Mouse (Mus musculus) hindbrain, embryonic 16.5 days (tissue): ENCODE measurements around the gene Mccc2. TPM values are rescaled to one million over a fixed set of nuclear protein-coding genes. Genes with fewer than 3 reads are reported as not detected.
A peak's percentile ranks its signal among the peaks of the same experiment; 100 is the strongest.

Source experiments
- ATAC-seq: fragments of 200-750 bp; cut with Nextera tagmentation; 2 replicates; pipeline ENCODE4 v1.8.0; 2017; ENCODE audit warnings: moderate TSS enrichment, moderate library complexity
- H3K27ac ChIP-seq: fragments of 300-500 bp; sonication (generic); 2 replicates; pipeline ENCODE4 v1.5.1; 2014; ENCODE audit warnings: low read depth, mild to moderate bottlenecking, control low read depth, low read length, moderate library complexity
- H3K27me3 ChIP-seq: fragments of 300-500 bp; sonication (generic); replicated peaks from 2 replicates; pipeline ENCODE4 v1.6.1; 2014; ENCODE audit warnings: low read length; ENCODE audit not compliant: control insufficient read depth, insufficient read depth
- H3K36me3 ChIP-seq: fragments of 300-500 bp; sonication (generic); 2 replicates; pipeline ENCODE4 v1.6.1; 2014; ENCODE audit warnings: mild to moderate bottlenecking, low read length, moderate library complexity, mixed read lengths; ENCODE audit not compliant: control insufficient read depth, insufficient read depth
- H3K4me1 ChIP-seq: fragments of 300-500 bp; sonication (generic); 2 replicates; pipeline ENCODE4 v1.6.1; 2014; ENCODE audit warnings: low read depth, low read length; ENCODE audit not compliant: control insufficient read depth, insufficient read depth
- H3K4me2 ChIP-seq: fragments of 300-500 bp; sonication (generic); 2 replicates; pipeline ENCODE4 v1.6.1; 2014; ENCODE audit warnings: mild to moderate bottlenecking, low read length, control low read depth, moderate library complexity
- H3K4me3 ChIP-seq: fragments of 300-500 bp; sonication (generic); 2 replicates; pipeline ENCODE4 v1.5.1; 2014; ENCODE audit warnings: mild to moderate bottlenecking, low read length, control low read depth, moderate library complexity
- H3K9ac ChIP-seq: fragments of 300-500 bp; sonication (generic); 2 replicates; pipeline ENCODE4 v1.6.1; 2014; ENCODE audit warnings: low read depth, mild to moderate bottlenecking, control low read depth, low read length, moderate library complexity
- H3K9me3 ChIP-seq: fragments of 300-500 bp; sonication (generic); 2 replicates; pipeline ENCODE4 v1.6.1; 2014; ENCODE audit warnings: mild to moderate bottlenecking, low read length, moderate library complexity; ENCODE audit not compliant: control insufficient read depth
- WGBS: fragments of 180-500 bp; shearing (Covaris S2); extraction: QIAGEN DNeasy Blood & Tissue Kit; methylation state at CpG from one replicate; pipeline ENCODE4 v1.1.7; 2014; 5-methylcytosine and 5-hydroxymethylcytosine counted together
- polyA plus RNA-seq: library from polyadenylated mRNA; unstranded; fragments of >200 nt; fragmentation: Nextera tagmentation; extraction: Ambion mirVana; gene quantifications from 2 replicates; pipeline ENCODE4 v1.2.1, GENCODE M21; 2015

Mccc2 gene
- polyA plus RNA-seq, 1 experiment from 2014 or later, result 41.8 TPM

GRCm38 (mm10) chr13:99954902-99955590 lies 60.4 kb downstream of the Mccc2 start:
- 91% methylated on average over 5 of the region's 5 CpGs for WGBS
- no peak overlapping the region for H3K4me2 ChIP-seq
- H3K27me3 ChIP-seq, result no peaks in the 10 kb centered on the region
- no peaks in the 10 kb centered on the region for H3K9me3 ChIP-seq
- no peak overlapping the region for H3K4me3 ChIP-seq
- H3K9ac ChIP-seq, result no peak overlapping the region
- H3K4me1 ChIP-seq, result no peaks in the 10 kb centered on the region
- no peak overlapping the region for H3K27ac ChIP-seq
- H3K36me3 ChIP-seq, result peaks cover 18% of the 10 kb centered on the region
- no peak for ATAC-seq

DNA sequence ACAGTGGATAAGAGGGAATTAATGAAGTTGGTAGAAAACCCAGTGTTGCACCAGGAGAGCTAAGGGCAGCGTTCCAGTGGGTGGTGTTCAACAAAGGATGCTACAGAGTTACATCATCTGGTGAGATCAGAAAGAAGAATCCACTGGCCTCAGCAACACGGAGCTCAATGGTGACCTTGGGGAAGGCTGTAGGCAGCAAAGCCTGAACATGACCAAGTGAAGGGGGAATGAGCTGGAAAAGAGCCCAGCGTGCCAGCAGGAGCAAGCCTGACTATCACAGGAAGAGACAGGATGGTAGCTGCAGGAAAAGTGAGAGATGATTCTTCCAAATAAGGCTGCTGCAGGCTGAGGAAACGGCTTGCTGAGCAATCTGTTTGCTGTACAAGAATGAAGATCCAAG lies 68.0 kb downstream of the Mccc2 start:
- H3K9me3 ChIP-seq, result no peaks in the 10 kb centered on the region
- no peak for ATAC-seq
- H3K9ac ChIP-seq, result no peak overlapping the region
- WGBS, result 77% methylated on average over 4 of the region's 4 CpGs
- H3K36me3 ChIP-seq, result peaks cover 4% of the 10 kb centered on the region; the same call in 1 of the 2 replicates
- H3K4me3 ChIP-seq, result no peak overlapping the region
- H3K27ac ChIP-seq, result 0 out of 2 replicates have a peak overlapping the region, but pooled peaks have one; percentile 17
- no peaks in the 10 kb centered on the region for H3K27me3 ChIP-seq
- no peaks in the 10 kb centered on the region for H3K4me1 ChIP-seq
- no peak overlapping the region for H3K4me2 ChIP-seq

DNA sequence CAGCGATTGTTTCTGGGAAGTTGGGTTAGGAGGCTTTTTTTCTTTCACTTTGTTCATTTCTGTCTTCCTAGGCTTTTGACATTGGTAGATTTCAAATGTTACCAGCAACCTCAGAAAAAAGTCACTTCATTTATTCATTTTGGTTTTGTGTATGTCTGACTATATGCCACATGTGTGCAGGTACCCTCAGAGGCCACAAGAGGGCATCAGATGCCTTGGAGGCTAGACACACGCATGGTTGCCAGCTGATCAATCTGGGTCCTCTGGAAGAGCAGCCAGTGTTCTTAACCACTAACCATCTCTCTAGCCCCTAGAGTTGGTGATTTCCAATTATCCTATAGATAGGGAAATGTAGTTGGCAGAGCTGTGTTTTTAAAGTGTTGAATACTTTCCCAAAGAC lies 71.9 kb downstream of the Mccc2 start:
- no peaks in the 10 kb centered on the region; the same call in 1 of the 2 replicates for H3K36me3 ChIP-seq
- H3K9ac ChIP-seq, result no peak overlapping the region
- H3K4me2 ChIP-seq, result no peak overlapping the region
- no peak overlapping the region for H3K4me3 ChIP-seq
- ATAC-seq, result no peak
- H3K4me1 ChIP-seq, result peaks cover 10% of the 10 kb centered on the region
- H3K27me3 ChIP-seq, result no peaks in the 10 kb centered on the region
- no peaks in the 10 kb centered on the region for H3K9me3 ChIP-seq
- WGBS, result 93% methylated on average over 2 of the region's 2 CpGs
- no peak overlapping the region for H3K27ac ChIP-seq

DNA sequence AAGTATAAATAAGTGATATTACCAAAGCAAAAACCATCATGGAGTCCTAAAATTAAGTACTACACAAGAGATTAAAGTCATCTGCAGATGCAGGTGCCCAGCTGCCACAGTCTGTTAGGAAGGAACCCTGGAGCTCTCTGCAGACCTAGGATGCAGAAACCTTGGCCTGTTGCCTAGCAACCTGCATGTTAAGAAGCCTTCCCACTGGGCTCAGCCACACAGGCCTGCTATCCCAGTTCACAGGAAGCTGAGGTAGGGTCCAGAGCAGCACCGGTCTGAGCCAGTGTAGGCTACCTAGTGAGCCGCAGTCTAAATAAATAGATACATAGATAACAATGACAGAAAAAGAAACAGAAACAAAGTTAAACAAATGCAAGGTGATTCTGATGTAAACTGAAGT lies 74.8 kb downstream of the Mccc2 start:
- Histone ChIP-seq H3K27ac (no peak overlapping the region), H3K36me3 (no peaks in the 10 kb centered on the region), H3K27me3 (no peaks in the 10 kb centered on the region), H3K4me3 (no peak overlapping the region), H3K4me1 (peaks cover 14% of the 10 kb centered on the region), H3K9ac (no peak overlapping the region), H3K9me3 (no peaks in the 10 kb centered on the region), H3K4me2 (no peak overlapping the region)
- WGBS, result 18% methylated on average over 2 of the region's 2 CpGs
- peak; percentile 86 for ATAC-seq

GRCm38 (mm10) chr13:99939320-99939671 lies 76.1 kb downstream of the Mccc2 start:
- Histone ChIP-seq H3K9me3 (no peaks in the 10 kb centered on the region), H3K27ac (0 out of 2 replicates have a peak overlapping the region, but pooled peaks have one; percentile 1), H3K36me3 (no peaks in the 10 kb centered on the region), H3K4me1 (peaks cover 14% of the 10 kb centered on the region), H3K4me3 (no peak overlapping the region), H3K27me3 (no peaks in the 10 kb centered on the region), H3K9ac (no peak overlapping the region), H3K4me2 (no peak overlapping the region)
- WGBS, result 40% methylated on average over 8 of the region's 8 CpGs
- ATAC-seq, result no peak

DNA sequence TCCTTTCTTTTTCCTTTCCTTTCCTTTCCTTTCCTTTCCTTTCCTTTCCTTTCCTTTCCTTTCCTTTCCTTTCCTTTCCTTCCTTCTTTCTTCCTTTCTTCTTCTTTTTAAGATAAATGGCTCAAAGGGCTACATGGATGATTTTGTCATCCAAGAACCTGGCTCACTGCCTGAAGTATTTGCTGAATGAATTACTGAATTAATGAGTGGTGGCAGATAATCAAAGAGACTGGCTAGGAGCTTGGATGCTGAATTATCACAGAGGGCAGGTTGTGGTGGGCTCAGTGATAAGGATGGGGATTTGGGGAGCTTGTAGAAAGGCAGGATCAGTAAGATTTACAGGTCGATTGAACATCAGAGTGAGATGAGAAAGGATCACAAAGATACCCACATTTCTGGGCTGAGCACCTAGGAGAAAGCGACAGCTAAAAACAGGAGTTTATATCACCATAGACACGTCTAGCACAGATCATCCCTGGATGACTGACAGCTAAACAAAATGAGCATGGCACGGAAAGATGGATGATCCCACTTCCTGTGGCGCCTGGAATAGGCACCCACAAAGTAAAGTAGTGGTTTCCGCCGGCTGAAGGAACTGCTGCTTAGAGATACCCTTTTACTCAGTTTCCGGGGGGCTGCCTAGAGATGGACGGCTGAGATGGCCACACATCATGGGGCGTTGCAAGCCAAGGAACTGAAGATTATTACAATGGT lies 76.7 kb downstream of the Mccc2 start:
- WGBS, result 69% methylated on average over 10 of the region's 10 CpGs
- peaks cover 14% of the 10 kb centered on the region for H3K4me1 ChIP-seq
- no peaks in the 10 kb centered on the region for H3K27me3 ChIP-seq
- peak; percentile 22; the same call in 1 of the 2 replicates for ATAC-seq
- H3K4me3 ChIP-seq, result no peak overlapping the region
- H3K36me3 ChIP-seq, result no peaks in the 10 kb centered on the region
- H3K9me3 ChIP-seq, result no peaks in the 10 kb centered on the region
- H3K27ac ChIP-seq, result no peak overlapping the region
- no peak overlapping the region for H3K4me2 ChIP-seq
- no peak overlapping the region for H3K9ac ChIP-seq

- H3K9me3 ChIP-seq, result no peaks in the 10 kb centered on the region
- no peaks in the 10 kb centered on the region for H3K36me3 ChIP-seq
- no peaks in the 10 kb centered on the region for H3K27me3 ChIP-seq
- ATAC-seq, result peak; percentile 63; the same call in 1 of the 2 replicates
- no peak overlapping the region for H3K4me2 ChIP-seq
- peaks cover 14% of the 10 kb centered on the region for H3K4me1 ChIP-seq
- H3K27ac ChIP-seq, result no peak overlapping the region
- H3K4me3 ChIP-seq, result no peak overlapping the region
- WGBS, result 11% methylated on average over 3 of the region's 3 CpGs
- H3K9ac ChIP-seq, result no peak overlapping the region
Measured at GRCm38 (mm10) chr13:99937741-99938140, 77.7 kb downstream of the Mccc2 start.

DNA sequence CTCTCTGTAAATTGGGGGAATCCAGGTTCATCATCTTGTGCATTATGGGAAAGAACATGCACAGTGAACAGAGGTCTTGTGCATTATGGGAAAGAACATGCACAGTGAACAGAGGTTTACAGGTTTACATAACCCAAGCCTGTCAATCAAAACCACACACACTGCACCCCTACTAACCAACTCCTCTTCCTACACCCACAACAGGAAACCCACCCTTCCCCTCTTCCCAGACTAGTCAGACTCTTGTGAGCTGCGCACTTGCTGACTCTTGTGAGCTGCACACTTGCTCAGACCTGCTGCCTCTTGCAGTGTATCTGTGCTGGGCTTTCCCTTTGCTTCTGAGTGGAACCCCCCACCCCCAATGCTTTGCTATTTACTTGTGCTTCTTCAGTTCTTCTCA lies 83.0 kb downstream of the Mccc2 start:
- H3K27me3 ChIP-seq, result no peaks in the 10 kb centered on the region
- ATAC-seq, result no peak
- WGBS, result 88% methylated on average over 1 of the region's 1 CpGs
- H3K9me3 ChIP-seq, result no peaks in the 10 kb centered on the region
- no peaks in the 10 kb centered on the region for H3K36me3 ChIP-seq
- H3K27ac ChIP-seq, result no peak overlapping the region
- H3K4me3 ChIP-seq, result no peak overlapping the region
- no peaks in the 10 kb centered on the region for H3K4me1 ChIP-seq
- no peak overlapping the region for H3K9ac ChIP-seq
- H3K4me2 ChIP-seq, result no peak overlapping the region

GRCm38 (mm10) chr13:99931502-99931901 lies 83.9 kb downstream of the Mccc2 start:
- no peak overlapping the region for H3K27ac ChIP-seq
- WGBS, result 72% methylated on average over 6 of the region's 6 CpGs
- no peaks in the 10 kb centered on the region for H3K4me1 ChIP-seq
- H3K9me3 ChIP-seq, result no peaks in the 10 kb centered on the region
- no peaks in the 10 kb centered on the region for H3K36me3 ChIP-seq
- no peak overlapping the region for H3K4me2 ChIP-seq
- no peaks in the 10 kb centered on the region for H3K27me3 ChIP-seq
- no peak overlapping the region for H3K4me3 ChIP-seq
- ATAC-seq, result no peak
- H3K9ac ChIP-seq, result no peak overlapping the region
